Comparison of ENCODE assay signal across 24 mouse cellular contexts in the genomic region with DNA sequence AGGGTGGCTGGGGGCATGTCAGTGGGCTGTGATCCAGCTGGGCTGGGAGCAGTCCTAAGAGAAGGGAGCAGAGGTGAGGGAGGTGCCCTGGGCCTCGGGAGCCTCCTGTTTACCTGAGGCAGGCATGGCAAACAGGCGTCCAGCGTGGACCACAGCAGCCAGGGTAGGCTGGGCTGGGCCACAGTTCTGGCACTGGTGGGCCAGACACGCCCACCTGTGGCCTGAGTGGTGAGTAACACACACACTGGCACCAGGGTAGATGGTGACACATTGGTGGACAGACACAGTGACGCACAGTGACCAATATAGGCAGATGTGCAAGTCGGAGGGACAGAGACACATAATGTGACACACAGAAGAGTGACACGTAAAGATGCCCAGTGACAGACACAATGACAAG. TPM values are rescaled to one million over a fixed set of nuclear protein-coding genes. Genes with fewer than 3 reads are reported as not detected.
DNase-seq lines count a peak whose midpoint lies in the region; ATAC-seq lines count a peak whose summit lies in the region.
"Had no signal": no experiment of that assay in that cellular context is flagged by ENCODE, and none has a peak within 500 bp of the region (broad histone marks: within the 10 kb centered on the region; RNA-seq: fewer than 3 reads in every experiment).

No protein-coding gene starts in this region.

- peak; percentile 53 for DNase-seq in cerebellum, adult 9-11 months
- DNase-seq in cerebellum, adult 8-10 months = no peak
- DNase-seq in 3134 (ENCODE audit: extremely low read depth, insufficient read length, low spot score) = peak; percentile 84
- peak; percentile 60 for DNase-seq in 416B (ENCODE audit: low read depth)
- DNase-seq in heart, adult 9 months (ENCODE audit: low spot score in 2 of 2) = no peak
- DNase-seq in thymus, postnatal 10 days (ENCODE audit: low spot score in 2 of 2) = no peak
- DNase-seq: cerebellum, postnatal 10 days; gastrocnemius, postnatal 36 days; heart, adult 2 months; kidney, adult 8-10 months; kidney, postnatal 10 days; left cerebral cortex, postnatal 4 days; thymus, postnatal 14 days had no signal

- 0 out of 2 replicates have a peak, but pooled peaks have one; percentile 11 for ATAC-seq in megakaryocyte-erythroid progenitor cell, adult 5-6 weeks (replicated peaks; ENCODE audit: low FRiP score, low TSS enrichment, poor library complexity, severe bottlenecking)
- ATAC-seq: forebrain, embryonic 13.5 days; hindbrain, embryonic 16.5 days; intestine, embryonic 15.5 days; lung, postnatal 0 days had no signal

RNA-seq across cellular contexts. Expression of a gene that starts 6.7 kb away (rescaled TPM):
- total RNA-seq in megakaryocyte-erythroid progenitor cell, adult 5-6 weeks (2014; fragmentation: Nextera tagmentation) = 23.8 TPM in 2 replicates
- total RNA-seq in megakaryocyte-erythroid progenitor cell, adult 5-6 weeks (2017) = 12.3 and 12.7 TPM in 2 replicates

RNA-seq across cellular contexts. Expression of a gene that starts 12.8 kb away (rescaled TPM):
- not detected in 2 replicates for total RNA-seq in megakaryocyte-erythroid progenitor cell, adult 5-6 weeks (2014; fragmentation: Nextera tagmentation)
- not detected in 2 replicates for total RNA-seq in megakaryocyte-erythroid progenitor cell, adult 5-6 weeks (2017)
- total RNA-seq: gastrocnemius, postnatal 36 days; heart, adult 2 months; heart, postnatal 4 days; layer of hippocampus, adult 18-20 months; layer of hippocampus, postnatal 14 days; left cerebral cortex, adult 8-10 months; left cerebral cortex, postnatal 4 days; neutrophil, adult 5-6 weeks had no signal

RNA-seq across cellular contexts. Expression of a gene that starts 13.6 kb away (rescaled TPM):
- total RNA-seq in megakaryocyte-erythroid progenitor cell, adult 5-6 weeks (2014; fragmentation: Nextera tagmentation) = 73.9 and 91.0 TPM in 2 replicates
- total RNA-seq in megakaryocyte-erythroid progenitor cell, adult 5-6 weeks (2017) = 35.3 and 52.2 TPM in 2 replicates

RNA-seq across cellular contexts. Expression of a gene that starts 19.5 kb away (rescaled TPM):
- not detected in 2 replicates for total RNA-seq in megakaryocyte-erythroid progenitor cell, adult 5-6 weeks (2014; fragmentation: Nextera tagmentation)
- total RNA-seq in megakaryocyte-erythroid progenitor cell, adult 5-6 weeks (2017) = 0.23 and 2.0 TPM in 2 replicates

RNA-seq across cellular contexts. Expression of a gene that starts 23.4 kb away (rescaled TPM):
- total RNA-seq in megakaryocyte-erythroid progenitor cell, adult 5-6 weeks (2014; fragmentation: Nextera tagmentation) = not detected in 2 replicates
- total RNA-seq in megakaryocyte-erythroid progenitor cell, adult 5-6 weeks (2017) = not detected in 2 replicates
- total RNA-seq: gastrocnemius, adult 18-20 months; gastrocnemius, postnatal 36 days; heart, adult 2 months; neutrophil, adult 5-6 weeks had no signal

Comparison
In these comparisons a context has a peak if more than half of its experiments do, and no peak if none do; other contexts are left out.
1. DNase-seq: peak in cerebellum, adult 9-11 months (single experiment), 3134 (single experiment) and 416B (single experiment); none in cerebellum, adult 8-10 months (single experiment), heart, adult 9 months (0 of 2) and thymus, postnatal 10 days (0 of 2).